Mouse (Mus musculus) spleen, adult 2 months (tissue): Measurements from ENCODE around the gene Mbnl1. TPM values are rescaled to one million over a fixed set of nuclear protein-coding genes. Genes with fewer than 3 reads are reported as not detected.

Experiments used
- DNase-seq, 2 experiments: peaks; one replicate each; pipeline versions ENCODE4 v3.0.0 to v3.0.0-alpha.2; 2012 to 2021; ENCODE audit warnings: low spot score in 2 of 2, low read depth in 1 of 2
- H3K27ac ChIP-seq: fragments of 200-500 bp; 2 replicates; pipeline ENCODE4 v1.5.1; 2012; ENCODE audit warnings: low read length, inconsistent platforms; ENCODE audit not compliant: insufficient read depth
- H3K27me3 ChIP-seq: fragments of 200-500 bp; 2 replicates; pipeline ENCODE4 v1.6.1; 2012; ENCODE audit warnings: mild to moderate bottlenecking, moderate library complexity, low read length, inconsistent platforms; ENCODE audit not compliant: control insufficient read depth, insufficient read depth
- H3K36me3 ChIP-seq: fragments of 200-500 bp; 2 replicates; pipeline ENCODE4 v1.6.1; 2012; ENCODE audit warnings: mild to moderate bottlenecking, low read length, inconsistent platforms; ENCODE audit not compliant: control insufficient read depth, insufficient read depth
- H3K4me1 ChIP-seq: fragments of 200-500 bp; 2 replicates; pipeline ENCODE4 v1.6.1; 2011; ENCODE audit warnings: inconsistent platforms; ENCODE audit not compliant: control insufficient read depth, insufficient read depth, insufficient read length
- H3K4me3 ChIP-seq: fragments of 200-500 bp; 2 replicates; pipeline ENCODE4 v1.5.1; 2011; ENCODE audit warnings: mild to moderate bottlenecking, inconsistent platforms; ENCODE audit not compliant: insufficient read depth, insufficient read length; ENCODE audit errors: extremely low read depth
- CTCF ChIP-seq: fragments of 200-500 bp; IDR thresholded peaks from 2 replicates; pipeline ENCODE4 v1.5.1; 2011; ENCODE audit warnings: mild to moderate bottlenecking, inconsistent platforms; ENCODE audit not compliant: insufficient read depth, insufficient read length, insufficient replicate concordance; ENCODE audit errors: extremely low read depth
- POLR2A ChIP-seq: fragments of 200-500 bp; IDR thresholded peaks from 2 replicates; pipeline ENCODE4 v1.6.1; 2011; ENCODE audit warnings: low read depth, low read length, inconsistent platforms
- WGBS: fragments of 180-500 bp; shearing (Covaris S2); methylation state at CpG from one replicate; pipeline ENCODE4 v1.1.7; 2018; 5-methylcytosine and 5-hydroxymethylcytosine counted together
- polyA plus RNA-seq: library from polyadenylated mRNA; depleted of rRNA; stranded (reverse); fragments of >200 nt; gene quantifications from 2 replicates; pipeline ENCODE4 v1.2.3, GENCODE M21; 2012

Gene Mbnl1
- polyA plus RNA-seq, 1 experiment, result 159 TPM

- peaks cover 11% of the 10 kb centered on the region for H3K4me1 ChIP-seq
- no peaks in the 10 kb centered on the region for H3K27me3 ChIP-seq
- TF ChIP-seq CTCF, result no peak
- TF ChIP-seq POLR2A, result no peak
- peaks cover 9% of the 10 kb centered on the region for H3K36me3 ChIP-seq
- H3K4me3 ChIP-seq, result no peak overlapping the region
- no peak for DNase-seq
- no peak overlapping the region for H3K27ac ChIP-seq
- 88% methylated on average over 7 of the region's 7 CpGs for WGBS
These were observed 85.7 kb downstream of the Mbnl1 start for GRCm38 (mm10) chr3:60558252-60558862.

- H3K27ac ChIP-seq, result no peak overlapping the region
- TF ChIP-seq CTCF (no peak), POLR2A (no peak)
- H3K4me3 ChIP-seq, result no peak overlapping the region
- peaks cover 13% of the 10 kb centered on the region for H3K4me1 ChIP-seq
- H3K27me3 ChIP-seq, result no peaks in the 10 kb centered on the region
- peaks cover 10% of the 10 kb centered on the region for H3K36me3 ChIP-seq
- WGBS, result 80% methylated on average over 2 of the region's 2 CpGs
- no peak for DNase-seq
These were observed 87.1 kb downstream of the Mbnl1 start for GRCm38 (mm10) chr3:60559762-60560161.

DNA sequence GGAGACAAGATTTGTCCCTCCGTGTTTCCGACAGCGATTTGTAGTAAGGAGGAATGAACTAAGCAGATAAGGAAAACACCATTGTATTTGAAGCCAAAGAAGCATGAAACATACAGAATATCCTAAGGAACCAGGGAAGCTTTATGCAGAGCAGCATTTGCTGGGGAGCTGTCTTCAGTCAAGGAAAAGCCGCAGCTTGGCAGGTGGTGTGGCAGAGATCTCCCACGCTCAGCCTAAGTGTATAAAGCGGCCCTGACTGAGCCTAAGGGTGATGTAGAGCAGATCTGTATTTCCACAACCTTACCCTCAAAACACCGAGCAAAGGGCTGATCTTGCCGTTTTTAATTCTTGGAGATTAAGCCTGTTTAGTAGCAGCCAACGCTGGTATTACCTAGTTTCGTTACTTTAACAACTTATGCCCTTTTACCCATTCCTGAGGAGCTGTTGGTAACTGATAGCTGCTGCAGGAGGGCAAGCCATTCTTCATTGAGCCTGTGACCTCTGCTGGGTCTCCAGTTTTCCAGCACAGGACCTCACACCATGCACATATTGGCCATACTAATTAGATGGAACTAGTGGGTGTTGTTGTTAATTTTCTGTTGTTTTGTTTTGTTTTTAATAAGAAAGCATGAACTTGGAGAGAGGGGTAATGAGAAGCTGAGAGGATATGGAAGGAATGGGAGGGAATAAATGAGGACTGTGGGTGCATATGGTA lies 91.1 kb downstream of the Mbnl1 start:
- peaks cover 12% of the 10 kb centered on the region for H3K4me1 ChIP-seq
- DNase-seq, result no peak
- H3K4me3 ChIP-seq, result no peak overlapping the region
- H3K27me3 ChIP-seq, result no peaks in the 10 kb centered on the region
- peaks cover 8% of the 10 kb centered on the region for H3K36me3 ChIP-seq
- 85% methylated on average over 10 of the region's 10 CpGs for WGBS
- TF ChIP-seq CTCF, result no peak
- no peak for TF ChIP-seq POLR2A
- H3K27ac ChIP-seq, result no peak overlapping the region

DNA sequence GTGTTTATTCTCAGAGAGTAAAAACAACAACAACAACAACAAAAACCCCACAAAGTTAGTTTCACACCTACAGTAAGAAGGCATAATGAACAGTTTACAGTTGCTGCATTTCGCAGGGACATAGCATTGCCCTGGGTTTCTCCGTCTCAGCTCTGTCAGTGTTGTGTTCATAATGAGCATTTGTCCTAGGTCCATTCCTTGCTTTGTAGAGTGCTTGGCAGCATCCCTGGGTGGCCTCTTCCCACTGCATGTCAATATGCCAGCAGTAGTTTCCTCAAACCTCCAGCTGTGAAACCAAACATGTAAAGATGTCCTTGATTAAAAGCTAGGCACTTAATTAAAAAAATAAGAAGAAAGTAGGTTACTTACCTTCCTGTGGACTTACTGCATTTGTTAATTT lies 91.6 kb downstream of the Mbnl1 start:
- H3K27me3 ChIP-seq, result no peaks in the 10 kb centered on the region
- no peak overlapping the region for H3K27ac ChIP-seq
- peaks cover 8% of the 10 kb centered on the region for H3K36me3 ChIP-seq
- peaks cover 13% of the 10 kb centered on the region for H3K4me1 ChIP-seq
- no peak for TF ChIP-seq CTCF
- no peak for TF ChIP-seq POLR2A
- H3K4me3 ChIP-seq, result no peak overlapping the region
- DNase-seq, result no peak
- 95% methylated on average over 2 of the region's 2 CpGs for WGBS

- H3K4me1 ChIP-seq, result peaks cover 10% of the 10 kb centered on the region
- WGBS, result 82% methylated on average over 3 of the region's 3 CpGs
- no peak for DNase-seq
- no peak overlapping the region for H3K27ac ChIP-seq
- TF ChIP-seq POLR2A, result no peak
- no peak for TF ChIP-seq CTCF
- H3K27me3 ChIP-seq, result no peaks in the 10 kb centered on the region
- no peak overlapping the region for H3K4me3 ChIP-seq
- peaks cover 9% of the 10 kb centered on the region for H3K36me3 ChIP-seq
These were observed 92.6 kb downstream of the Mbnl1 start for GRCm38 (mm10) chr3:60565204-60565603.

- DNase-seq, result no peak
- Histone ChIP-seq H3K4me1 (peaks cover 11% of the 10 kb centered on the region), H3K4me3 (no peak overlapping the region), H3K27me3 (no peaks in the 10 kb centered on the region), H3K27ac (no peak overlapping the region), H3K36me3 (peaks cover 9% of the 10 kb centered on the region)
- WGBS, result 84% methylated on average over 3 of the region's 3 CpGs
- no peak for TF ChIP-seq CTCF
- no peak for TF ChIP-seq POLR2A
These were observed 93.3 kb downstream of the Mbnl1 start for GRCm38 (mm10) chr3:60565950-60566349.

GRCm38 (mm10) chr3:60568171-60568684 lies 95.6 kb downstream of the Mbnl1 start:
- TF ChIP-seq CTCF, result no peak
- no peak for TF ChIP-seq POLR2A
- Histone ChIP-seq H3K36me3 (peaks cover 7% of the 10 kb centered on the region), H3K27ac (no peak overlapping the region), H3K4me1 (peaks cover 16% of the 10 kb centered on the region), H3K27me3 (no peaks in the 10 kb centered on the region), H3K4me3 (no peak overlapping the region; the same call in 1 of the 2 replicates)
- WGBS, result 87% methylated on average over 1 of the region's 1 CpGs
- no peak for DNase-seq
